Mouse (Mus musculus) cerebellum, adult 8-10 months (tissue): ENCODE results near the gene Lmx1a.
A peak's percentile ranks its signal among the peaks of the same experiment; 100 is the strongest.

Experiments
- DNase-seq: peaks from one replicate; pipeline ENCODE4 v3.0.0; 2022

Gene Lmx1a

GRCm38 (mm10) chr1:167896234-167896633 lies 207.2 kb downstream of the Lmx1a start:
- peak; percentile 8 for DNase-seq
